Mouse (Mus musculus) bone marrow macrophage, adult 2 months (primary cell): ENCODE data around the gene 4933406M09Rik.

ENCODE experiments used
- CTCF ChIP-seq: IDR thresholded peaks from 2 replicates; pipeline ENCODE4 v1.5.1; 2012; ENCODE audit warnings: low read depth, mild to moderate bottlenecking, low read length, moderate library complexity
- POLR2A ChIP-seq: IDR thresholded peaks from 2 replicates; pipeline ENCODE4 v1.6.1; 2012; ENCODE audit warnings: mild to moderate bottlenecking, low read depth, low read length, borderline replicate concordance

DNA sequence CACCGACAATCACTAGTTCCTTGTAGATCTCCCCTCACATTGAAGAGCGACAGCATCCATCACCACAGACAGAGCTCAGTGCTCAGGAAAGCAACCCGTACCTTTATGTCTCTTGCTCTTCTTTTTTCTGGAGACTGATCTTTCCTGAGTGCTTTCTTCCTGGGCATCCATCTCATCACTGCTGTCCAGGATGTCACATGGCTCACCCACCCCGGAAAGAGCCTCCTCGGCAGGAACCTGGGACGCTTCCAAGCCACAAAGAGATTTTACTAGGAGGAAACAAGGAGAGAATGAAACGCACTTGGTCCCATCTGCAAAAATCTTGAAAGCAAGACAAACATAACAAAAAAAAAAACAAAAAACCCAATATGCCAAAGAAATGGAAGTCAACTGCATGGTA, 25.1 kb upstream of the 4933406M09Rik start:
- TF ChIP-seq CTCF (no peak), POLR2A (no peak)
